Mouse (Mus musculus): ENCODE measurements at regions not wholly inside any gene's neighbourhood (a gene's known extent, or its start where the extent isn't known, plus 50 kb on each side); places are given as distances from the start of the nearest gene placed in this dataset.

GRCm38 (mm10) chr1:89297766-89298165, 156.8 kb upstream of the Agap1 start:
- TF ChIP-seq CTCF (IDR thresholded peaks at IDR 0.05; ENCODE audit: low read depth): no peak
- H3K36me3 ChIP-seq (ENCODE audit: control insufficient read depth, insufficient read depth): no peaks in the 10 kb centered on the region
- no peak overlapping the region for H3K9ac ChIP-seq (ENCODE audit: low read depth, low read length)
- no peak overlapping the region for H3K4me3 ChIP-seq (ENCODE audit: low read depth, low read length)
- no peak for ATAC-seq
- H3K27ac ChIP-seq (ENCODE audit: low read depth, low read length): no peak overlapping the region
- 88% methylated on average over 11 of the region's 11 CpGs for WGBS
- H3K9me3 ChIP-seq (ENCODE audit: control insufficient read depth): no peaks in the 10 kb centered on the region
- no peak overlapping the region for H3K4me2 ChIP-seq (replicated peaks; ENCODE audit: low read depth)
- H3K27me3 ChIP-seq (replicated peaks; ENCODE audit: control insufficient read depth, insufficient read depth, low read length): no peaks in the 10 kb centered on the region
- no peaks in the 10 kb centered on the region for H3K4me1 ChIP-seq (replicated peaks; ENCODE audit: control insufficient read depth, insufficient read depth, low read length)

- no peak for ATAC-seq
- WGBS: 97% methylated on average over 6 of the region's 6 CpGs
- no peak overlapping the region for H3K9ac ChIP-seq (ENCODE audit: low read depth, low read length)
- H3K27ac ChIP-seq (ENCODE audit: low read depth, low read length): no peak overlapping the region
- H3K4me3 ChIP-seq (ENCODE audit: low read depth, low read length): no peak overlapping the region
- no peak for TF ChIP-seq CTCF (IDR thresholded peaks at IDR 0.05; ENCODE audit: low read depth)
- H3K27me3 ChIP-seq (replicated peaks; ENCODE audit: control insufficient read depth, insufficient read depth, low read length): no peaks in the 10 kb centered on the region
- H3K4me2 ChIP-seq (replicated peaks; ENCODE audit: low read depth): no peak overlapping the region
- H3K9me3 ChIP-seq (ENCODE audit: control insufficient read depth): no peaks in the 10 kb centered on the region
- H3K4me1 ChIP-seq (replicated peaks; ENCODE audit: control insufficient read depth, insufficient read depth, low read length): no peaks in the 10 kb centered on the region
- H3K36me3 ChIP-seq (ENCODE audit: control insufficient read depth, insufficient read depth): no peaks in the 10 kb centered on the region
Observed at GRCm38 (mm10) chr1:89301151-89301550, 153.5 kb upstream of the Agap1 start.

GRCm38 (mm10) chr1:89302368-89302951, 152.1 kb upstream of the Agap1 start:
- peak overlapping the region; percentile 17; the same call in 1 of the 2 replicates for H3K4me2 ChIP-seq (replicated peaks; ENCODE audit: low read depth)
- no peaks in the 10 kb centered on the region for H3K36me3 ChIP-seq (ENCODE audit: control insufficient read depth, insufficient read depth)
- no peak for ATAC-seq
- no peaks in the 10 kb centered on the region for H3K27me3 ChIP-seq (replicated peaks; ENCODE audit: control insufficient read depth, insufficient read depth, low read length)
- H3K4me3 ChIP-seq (ENCODE audit: low read depth, low read length): no peak overlapping the region
- H3K4me1 ChIP-seq (replicated peaks; ENCODE audit: control insufficient read depth, insufficient read depth, low read length): no peaks in the 10 kb centered on the region
- 55% methylated on average over 20 of the region's 20 CpGs for WGBS
- no peak for TF ChIP-seq CTCF (IDR thresholded peaks at IDR 0.05; ENCODE audit: low read depth)
- H3K9ac ChIP-seq (ENCODE audit: low read depth, low read length): no peak overlapping the region
- H3K9me3 ChIP-seq (ENCODE audit: control insufficient read depth): no peaks in the 10 kb centered on the region
- H3K27ac ChIP-seq (ENCODE audit: low read depth, low read length): no peak overlapping the region

- Histone ChIP-seq H3K27ac (ENCODE audit: low read depth, low read length) (no peak overlapping the region), H3K27me3 (replicated peaks; ENCODE audit: control insufficient read depth, insufficient read depth, low read length) (no peaks in the 10 kb centered on the region), H3K4me2 (replicated peaks; ENCODE audit: low read depth) (no peak overlapping the region), H3K4me1 (replicated peaks; ENCODE audit: control insufficient read depth, insufficient read depth, low read length) (no peaks in the 10 kb centered on the region), H3K36me3 (ENCODE audit: control insufficient read depth, insufficient read depth) (no peaks in the 10 kb centered on the region), H3K9me3 (ENCODE audit: control insufficient read depth) (no peaks in the 10 kb centered on the region), H3K9ac (ENCODE audit: low read depth, low read length) (no peak overlapping the region), H3K4me3 (ENCODE audit: low read depth, low read length) (no peak overlapping the region)
- ATAC-seq: no peak
- 65% methylated on average over 7 of the region's 7 CpGs for WGBS
- TF ChIP-seq CTCF (IDR thresholded peaks at IDR 0.05; ENCODE audit: low read depth): no peak
Observed at GRCm38 (mm10) chr1:89305171-89305570, 149.4 kb upstream of the Agap1 start.

GRCm38 (mm10) chr1:89308788-89309187, 145.8 kb upstream of the Agap1 start:
- 50% methylated on average over 13 of the region's 13 CpGs for WGBS

GRCm38 (mm10) chr1:89313064-89313463, 141.5 kb upstream of the Agap1 start:
- Histone ChIP-seq H3K36me3 (ENCODE audit: control insufficient read depth, insufficient read depth) (no peaks in the 10 kb centered on the region), H3K4me1 (replicated peaks; ENCODE audit: control insufficient read depth, insufficient read depth, low read length) (no peaks in the 10 kb centered on the region), H3K4me3 (ENCODE audit: low read depth, low read length) (no peak overlapping the region), H3K4me2 (replicated peaks; ENCODE audit: low read depth) (no peak overlapping the region), H3K27ac (ENCODE audit: low read depth, low read length) (no peak overlapping the region), H3K27me3 (replicated peaks; ENCODE audit: control insufficient read depth, insufficient read depth, low read length) (no peaks in the 10 kb centered on the region), H3K9me3 (ENCODE audit: control insufficient read depth) (no peaks in the 10 kb centered on the region), H3K9ac (ENCODE audit: low read depth, low read length) (no peak overlapping the region)
- no peak for ATAC-seq
- TF ChIP-seq CTCF (IDR thresholded peaks at IDR 0.05; ENCODE audit: low read depth): no peak
- 80% methylated on average over 7 of the region's 7 CpGs for WGBS

More at GRCm38 (mm10) chr1:89308788-89309187, 145.8 kb upstream of the Agap1 start:
- Histone ChIP-seq H3K36me3 (ENCODE audit: control insufficient read depth, insufficient read depth) (no peaks in the 10 kb centered on the region), H3K4me2 (replicated peaks; ENCODE audit: low read depth) (no peak overlapping the region), H3K4me1 (replicated peaks; ENCODE audit: control insufficient read depth, insufficient read depth, low read length) (no peaks in the 10 kb centered on the region), H3K9ac (ENCODE audit: low read depth, low read length) (no peak overlapping the region), H3K27me3 (replicated peaks; ENCODE audit: control insufficient read depth, insufficient read depth, low read length) (no peaks in the 10 kb centered on the region), H3K27ac (ENCODE audit: low read depth, low read length) (no peak overlapping the region), H3K4me3 (ENCODE audit: low read depth, low read length) (no peak overlapping the region), H3K9me3 (ENCODE audit: control insufficient read depth) (no peaks in the 10 kb centered on the region)
- no peak for ATAC-seq
- no peak for TF ChIP-seq CTCF (IDR thresholded peaks at IDR 0.05; ENCODE audit: low read depth)

- Histone ChIP-seq H3K4me1 (replicated peaks; ENCODE audit: control insufficient read depth, insufficient read depth, low read length) (no peaks in the 10 kb centered on the region), H3K36me3 (ENCODE audit: control insufficient read depth, insufficient read depth) (no peaks in the 10 kb centered on the region), H3K27me3 (replicated peaks; ENCODE audit: control insufficient read depth, insufficient read depth, low read length) (no peaks in the 10 kb centered on the region), H3K9ac (ENCODE audit: low read depth, low read length) (no peak overlapping the region), H3K4me3 (ENCODE audit: low read depth, low read length) (no peak overlapping the region), H3K4me2 (replicated peaks; ENCODE audit: low read depth) (no peak overlapping the region), H3K27ac (ENCODE audit: low read depth, low read length) (no peak overlapping the region), H3K9me3 (ENCODE audit: control insufficient read depth) (no peaks in the 10 kb centered on the region)
- WGBS: 89% methylated on average over 4 of the region's 4 CpGs
- TF ChIP-seq CTCF (IDR thresholded peaks at IDR 0.05; ENCODE audit: low read depth): no peak
- no peak for ATAC-seq
Observed at GRCm38 (mm10) chr1:89317897-89318296, 136.7 kb upstream of the Agap1 start.
